Mouse (Mus musculus) lung, adult 2 months (tissue): ENCODE measurements around the gene Colca2. TPM values are rescaled to one million over a fixed set of nuclear protein-coding genes. Genes with fewer than 3 reads are reported as not detected.

Experiments used
- DNase-seq: peaks from one replicate; pipeline ENCODE4 v3.0.0; 2022
- H3K4me1 ChIP-seq: fragments of 200-500 bp; 2 replicates; pipeline ENCODE4 v1.6.1; 2011; ENCODE audit warnings: low read length; ENCODE audit not compliant: control insufficient read depth, insufficient read depth
- H3K4me3 ChIP-seq: fragments of 200-500 bp; replicated peaks from 2 replicates; pipeline ENCODE3; 2011; ENCODE audit warnings: low read depth, mild to moderate bottlenecking, control low read depth, low read length; ENCODE audit errors: extremely low read depth
- CTCF ChIP-seq: fragments of 200-500 bp; IDR thresholded peaks from 2 replicates; pipeline ENCODE4 v1.5.1; 2011; ENCODE audit warnings: mild to moderate bottlenecking, low read length, control low read depth; ENCODE audit not compliant: insufficient read depth
- POLR2A ChIP-seq: fragments of 200-500 bp; IDR thresholded peaks from 2 replicates; pipeline ENCODE4 v1.6.1; 2011; ENCODE audit warnings: low read depth, mild to moderate bottlenecking, control low read depth, low read length, borderline replicate concordance; ENCODE audit errors: extremely low read depth
- WGBS: fragments of 180-500 bp; shearing (Covaris S2); methylation state at CpG from one replicate; pipeline ENCODE4 v1.1.7; 2018; 5-methylcytosine and 5-hydroxymethylcytosine counted together
- polyA plus RNA-seq: library from polyadenylated mRNA; depleted of rRNA; stranded (reverse); fragments of >200 nt; gene quantifications from 2 replicates; pipeline ENCODE4 v1.2.3, GENCODE M21; 2012; rRNA removed

Gene Colca2
- polyA plus RNA-seq, 1 experiment, result 13.3 TPM

DNA sequence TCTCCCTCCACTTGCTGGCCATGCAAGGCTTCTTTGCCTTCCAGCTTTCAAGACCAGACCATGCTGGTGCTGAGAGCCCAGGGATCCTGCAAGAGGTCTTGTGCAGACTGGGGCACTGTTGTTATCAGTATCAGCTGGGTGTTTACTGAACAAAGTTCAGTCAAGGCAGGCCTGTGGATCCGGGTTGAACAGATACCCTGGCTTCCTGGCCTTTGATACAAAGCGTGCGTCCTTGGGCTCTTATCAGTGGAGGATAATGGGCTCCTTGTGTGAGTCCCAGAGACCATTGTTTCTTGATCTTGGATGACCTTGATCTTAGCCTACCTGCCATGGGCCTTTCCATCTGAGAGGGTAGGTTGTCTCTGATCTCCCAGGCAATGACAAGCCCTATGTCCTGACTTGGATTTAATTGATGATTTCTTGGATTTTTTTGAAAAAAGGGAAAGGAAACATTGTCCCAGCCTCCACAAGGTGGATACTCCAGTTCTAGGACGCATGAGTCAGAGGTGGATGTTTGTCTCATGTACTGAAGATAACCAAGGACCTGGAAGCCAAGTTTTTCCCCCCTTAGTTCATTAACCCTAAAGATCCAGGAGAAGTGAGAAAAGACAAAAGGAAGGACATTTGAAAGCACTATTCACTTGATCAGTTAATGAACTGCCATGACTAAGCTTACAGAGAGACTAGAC, 47.5 kb downstream of the Colca2 start:
- H3K4me3 ChIP-seq, result no peak overlapping the region
- no peak for TF ChIP-seq POLR2A
- TF ChIP-seq CTCF, result no peak
- 45% methylated on average over 4 of the region's 4 CpGs for WGBS
- H3K4me1 ChIP-seq, result no peaks in the 10 kb centered on the region
- DNase-seq, result no peak

DNA sequence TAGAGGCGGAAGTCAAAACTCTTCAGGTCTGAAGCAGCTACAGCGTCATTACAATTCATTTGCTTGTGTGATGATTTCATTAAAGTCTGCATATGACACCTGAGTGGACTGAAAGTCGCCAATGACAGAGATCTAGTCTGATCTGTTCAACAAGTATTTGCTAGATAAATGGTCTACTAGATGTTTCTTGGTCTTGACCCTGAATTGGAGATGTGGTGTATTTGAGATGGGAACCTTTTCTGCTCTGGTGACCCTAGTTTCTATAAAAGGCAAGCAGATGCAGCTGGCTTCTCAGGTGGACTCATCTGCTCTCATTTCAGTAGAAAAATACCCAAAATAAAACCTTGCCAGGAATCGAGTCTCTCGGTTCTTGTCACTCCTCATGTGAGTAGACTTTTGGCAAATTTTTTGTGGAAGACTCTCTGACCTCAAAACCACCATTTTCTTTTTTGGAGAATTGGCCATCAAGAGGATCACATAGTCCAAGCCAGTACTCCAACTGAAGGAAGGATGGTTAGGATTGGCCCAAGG, 52.7 kb downstream of the Colca2 start:
- DNase-seq, result no peak
- no peaks in the 10 kb centered on the region for H3K4me1 ChIP-seq
- TF ChIP-seq POLR2A (no peak), CTCF (no peak)
- no peak overlapping the region for H3K4me3 ChIP-seq
- WGBS, result 84% methylated on average over 5 of the region's 5 CpGs

Other genes with a start within 250 kb of the Colca2 start
- 0.08 TPM in 1 of 2 replicates, not detected in the other for gene Btg4, start 217.7 kb downstream of the Colca2 start, polyA plus RNA-seq
- gene Layn, start 201.5 kb downstream of the Colca2 start, polyA plus RNA-seq, result 8.4 and 9.9 TPM in 2 replicates
- gene 4833427G06Rik, start 176.5 kb downstream of the Colca2 start, polyA plus RNA-seq, result 1.9 and 2.4 TPM in 2 replicates
- gene Gm32742, start 113.1 kb downstream of the Colca2 start, polyA plus RNA-seq, result 1.3 and 1.5 TPM in 2 replicates
- 10.1 and 11.0 TPM in 2 replicates for gene Pou2af1, start 64.9 kb downstream of the Colca2 start, polyA plus RNA-seq
- 0.82 and 2.6 TPM in 2 replicates for gene 1810046K07Rik, start 50.3 kb upstream of the Colca2 start, polyA plus RNA-seq